Mouse (Mus musculus) intestine, embryonic 14.5 days (tissue): ENCODE data around the gene Tcn2. TPM values are rescaled to one million over a fixed set of nuclear protein-coding genes. Genes with fewer than 3 reads are reported as not detected.
A peak's percentile ranks its signal among the peaks of the same experiment; 100 is the strongest.
"Not testable (repeated sequence)": the region's sequence is repeated elsewhere in the genome, so short reads cannot be mapped to it uniquely, and the experiment has no call there.

Experiments
- ATAC-seq: fragments of 200-750 bp; cut with Nextera tagmentation; replicated peaks from 2 replicates; pipeline ENCODE4 v1.8.0; 2017; ENCODE audit warnings: low read depth, moderate number of reproducible peaks, moderate TSS enrichment, moderate library complexity; ENCODE audit not compliant: low FRiP score, low TSS enrichment
- DNase-seq: peaks from one replicate; pipeline ENCODE4 v3.0.0-alpha.2; 2018; ENCODE audit warnings: low spot score
- H3K27ac ChIP-seq: fragments of 300-500 bp; sonication (generic); 2 replicates; pipeline ENCODE4 v1.5.1; 2014; ENCODE audit warnings: low read depth, mild to moderate bottlenecking, control low read depth
- H3K27me3 ChIP-seq: fragments of 300-500 bp; sonication (generic); replicated peaks from 2 replicates; pipeline ENCODE4 v1.6.1; 2014; ENCODE audit warnings: low read length, control low read depth; ENCODE audit not compliant: control insufficient read depth, insufficient read depth
- H3K36me3 ChIP-seq: fragments of 300-500 bp; sonication (generic); 2 replicates; pipeline ENCODE4 v1.6.1; 2014; ENCODE audit warnings: low read length, control low read depth; ENCODE audit not compliant: control insufficient read depth, insufficient read depth
- H3K4me1 ChIP-seq: fragments of 300-500 bp; sonication (generic); replicated peaks from 2 replicates; pipeline ENCODE4 v1.6.1; 2014; ENCODE audit warnings: low read length, control low read depth, mixed read lengths; ENCODE audit not compliant: control insufficient read depth, insufficient read depth
- H3K4me2 ChIP-seq: fragments of 300-500 bp; sonication (generic); 2 replicates; pipeline ENCODE4 v1.6.1; 2014; ENCODE audit warnings: low read length
- H3K4me3 ChIP-seq: fragments of 300-500 bp; sonication (generic); 2 replicates; pipeline ENCODE4 v1.5.1; 2014; ENCODE audit warnings: low read depth, low read length, control low read depth, mixed read lengths
- H3K9ac ChIP-seq: fragments of 300-500 bp; sonication (generic); 2 replicates; pipeline ENCODE4 v1.6.1; 2014; ENCODE audit warnings: mild to moderate bottlenecking, low read length
- H3K9me3 ChIP-seq: fragments of 300-500 bp; sonication (generic); 2 replicates; pipeline ENCODE4 v1.6.1; 2016; ENCODE audit warnings: low read length, control low read depth; ENCODE audit not compliant: control insufficient read depth
- WGBS: fragments of 180-500 bp; shearing (Covaris S2); extraction: QIAGEN DNeasy Blood & Tissue Kit; methylation state at CpG from one replicate; pipeline ENCODE4 v1.1.7; 2014; 5-methylcytosine and 5-hydroxymethylcytosine counted together
- polyA plus RNA-seq: library from polyadenylated mRNA; unstranded; fragments of >200 nt; fragmentation: Nextera tagmentation; extraction: Ambion mirVana; gene quantifications from 2 replicates; pipeline ENCODE4 v1.2.1, GENCODE M21; 2014

Gene Tcn2
- polyA plus RNA-seq, 1 experiment from 2014 or later: 37.9 TPM

DNA sequence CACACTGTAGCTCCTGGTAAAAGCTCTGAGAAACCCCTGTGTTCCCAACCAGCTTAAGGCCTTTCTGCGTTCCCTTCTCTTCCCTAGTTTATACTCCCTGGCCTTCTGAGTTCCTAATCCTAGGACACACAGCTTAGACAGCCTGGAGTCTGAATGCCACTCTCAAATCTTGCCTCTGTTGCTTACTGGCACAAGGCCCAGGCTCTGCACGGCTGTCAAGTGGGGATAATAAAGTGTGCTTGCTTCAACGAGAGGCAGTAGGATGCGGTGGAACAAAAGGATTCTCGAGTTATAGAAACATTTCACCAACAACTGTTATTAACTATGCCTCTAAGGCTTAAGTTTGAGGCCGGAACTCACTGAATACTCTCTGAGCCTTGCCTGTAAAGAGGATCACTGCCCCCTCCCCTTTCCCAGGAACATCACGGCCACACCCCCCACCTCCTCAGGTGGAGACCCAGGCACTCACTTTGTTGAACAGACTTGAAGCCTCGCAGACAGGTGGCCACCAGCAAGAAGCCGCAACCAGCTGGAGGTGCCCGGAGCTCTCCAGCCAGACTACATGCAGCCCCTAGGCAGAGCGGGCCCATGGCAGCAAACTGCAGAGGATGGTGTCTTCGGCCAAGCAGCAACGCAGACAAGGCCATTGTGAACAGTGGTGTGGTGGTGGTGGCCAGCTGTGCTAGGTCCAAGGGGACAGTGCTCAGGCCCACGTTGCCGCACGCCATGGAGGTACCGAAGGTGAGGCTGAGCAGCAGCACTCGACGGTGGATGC lies 19.7 kb downstream of the Tcn2 start:
- DNase-seq (no peak), ATAC-seq (0 out of 2 replicates have a peak, but pooled peaks have one; percentile 13)
- Histone ChIP-seq H3K36me3 (no peaks in the 10 kb centered on the region), H3K27me3 (peaks cover 7% of the 10 kb centered on the region; the same call in 1 of the 2 replicates), H3K9ac (no peak overlapping the region), H3K4me2 (peak overlapping the region; percentile 84), H3K9me3 (no peaks in the 10 kb centered on the region), H3K4me1 (peaks cover 4% of the 10 kb centered on the region), H3K4me3 (peak overlapping the region; percentile 50; the same call in 1 of the 2 replicates), H3K27ac (no peak overlapping the region)
- WGBS: 20% methylated on average over 19 of the region's 19 CpGs

DNA sequence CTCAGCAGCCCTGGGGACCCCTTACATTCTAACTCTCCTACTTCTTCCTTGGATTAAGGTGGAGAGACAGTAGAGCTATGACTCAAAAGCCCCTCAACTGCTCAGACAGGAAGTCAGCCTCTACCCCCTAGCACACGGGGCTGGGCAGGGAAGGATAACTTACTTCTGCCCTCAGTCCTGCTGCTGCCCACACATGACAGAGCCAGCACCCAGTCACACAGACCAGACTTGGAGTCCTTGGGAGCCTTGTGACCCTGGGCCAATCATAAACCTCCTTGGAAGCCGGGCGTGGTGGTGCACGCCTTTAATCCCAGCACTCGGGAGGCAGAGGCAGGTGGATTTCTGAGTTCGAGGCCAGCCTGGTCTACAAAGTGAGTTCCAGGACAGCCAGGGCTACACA lies 20.5 kb downstream of the Tcn2 start:
- not testable (repeated sequence) for H3K4me2 ChIP-seq, H3K27me3 ChIP-seq, H3K36me3 ChIP-seq, H3K27ac ChIP-seq, H3K9ac ChIP-seq, H3K4me1 ChIP-seq, ATAC-seq, H3K4me3 ChIP-seq, H3K9me3 ChIP-seq, DNase-seq
- WGBS: 88% methylated on average over 6 of the region's 6 CpGs

DNA sequence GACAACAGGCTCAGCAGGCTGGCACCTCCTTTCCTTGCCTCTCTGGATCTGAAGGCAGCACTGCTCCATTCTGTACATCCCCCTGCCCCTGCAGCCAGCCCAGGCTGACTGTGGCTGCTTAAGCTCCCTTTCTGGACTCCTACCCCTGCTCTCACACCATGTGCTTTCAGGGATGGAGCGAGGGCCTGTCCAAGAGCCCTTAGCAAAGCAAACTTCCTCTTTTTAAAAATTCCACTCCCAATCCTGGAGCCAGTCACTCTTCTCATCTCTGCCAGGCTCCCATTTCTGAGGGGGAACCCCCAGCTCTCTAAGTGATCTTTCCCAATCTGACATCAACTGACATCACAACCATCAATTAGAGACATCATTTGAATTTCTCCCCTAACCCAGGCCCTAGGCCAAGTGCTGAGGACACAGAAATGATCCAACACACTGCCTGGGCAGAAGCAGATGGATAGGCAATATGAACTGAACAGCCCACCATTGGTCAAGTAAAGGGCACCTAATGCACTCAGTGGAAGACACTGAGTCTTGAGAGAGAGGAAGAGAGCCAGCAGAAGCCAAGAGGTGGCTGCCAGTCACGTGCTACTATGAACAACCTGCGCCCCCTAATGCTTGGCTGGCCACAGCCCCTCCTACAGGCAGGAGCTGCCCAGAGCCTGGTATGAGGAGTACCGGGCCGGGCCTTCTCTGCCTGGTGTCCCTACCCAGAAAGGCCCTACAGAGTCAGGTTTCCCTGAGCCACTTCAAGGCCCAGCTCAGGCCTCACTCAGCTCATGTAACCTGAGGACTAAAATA lies 21.2 kb downstream of the Tcn2 start:
- Histone ChIP-seq H3K4me3 (no peak overlapping the region), H3K9me3 (no peaks in the 10 kb centered on the region), H3K36me3 (no peaks in the 10 kb centered on the region), H3K27me3 (peaks cover 7% of the 10 kb centered on the region; the same call in 1 of the 2 replicates), H3K27ac (no peak overlapping the region), H3K9ac (no peak overlapping the region), H3K4me2 (no peak overlapping the region), H3K4me1 (peaks cover 4% of the 10 kb centered on the region)
- WGBS: 71% methylated on average over 5 of the region's 5 CpGs
- DNase-seq: no peak
- no peak for ATAC-seq

DNA sequence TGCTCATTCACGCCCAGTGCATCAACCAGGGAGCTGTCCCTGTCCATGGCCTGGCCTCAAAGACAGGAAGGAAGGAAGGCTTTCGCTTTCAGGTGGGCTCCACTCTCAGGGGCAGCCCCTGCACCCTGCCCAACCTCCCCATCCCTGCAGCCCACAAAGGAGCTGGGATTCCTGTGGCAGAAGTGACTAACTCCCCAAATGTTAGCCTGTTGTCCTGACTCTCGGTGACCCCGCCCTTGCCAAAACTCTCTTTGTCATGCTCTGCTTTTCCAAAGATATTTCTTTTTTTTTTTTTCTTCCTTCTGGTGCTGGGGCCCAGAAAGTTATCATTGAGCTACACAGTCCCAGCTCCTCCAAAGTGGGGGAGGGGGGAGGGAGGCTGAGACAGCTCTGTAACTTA lies 22.7 kb downstream of the Tcn2 start:
- 84% methylated on average over 4 of the region's 4 CpGs for WGBS
- Histone ChIP-seq H3K4me1 (peaks cover 4% of the 10 kb centered on the region), H3K27ac (no peak overlapping the region), H3K9ac (no peak overlapping the region), H3K4me3 (no peak overlapping the region), H3K36me3 (no peaks in the 10 kb centered on the region), H3K4me2 (no peak overlapping the region), H3K9me3 (no peaks in the 10 kb centered on the region), H3K27me3 (peaks cover 7% of the 10 kb centered on the region; the same call in 1 of the 2 replicates)
- DNase-seq: no peak
- no peak for ATAC-seq

- Histone ChIP-seq H3K4me1 (no peaks in the 10 kb centered on the region), H3K4me3 (no peak overlapping the region), H3K36me3 (no peaks in the 10 kb centered on the region), H3K4me2 (no peak overlapping the region), H3K9ac (no peak overlapping the region), H3K9me3 (no peaks in the 10 kb centered on the region), H3K27ac (no peak overlapping the region), H3K27me3 (no peaks in the 10 kb centered on the region)
- WGBS: 83% methylated on average over 1 of the region's 1 CpGs
- ATAC-seq (no peak), DNase-seq (no peak)
Observed at GRCm38 (mm10) chr11:3905446-3905845, 26.5 kb downstream of the Tcn2 start.

DNA sequence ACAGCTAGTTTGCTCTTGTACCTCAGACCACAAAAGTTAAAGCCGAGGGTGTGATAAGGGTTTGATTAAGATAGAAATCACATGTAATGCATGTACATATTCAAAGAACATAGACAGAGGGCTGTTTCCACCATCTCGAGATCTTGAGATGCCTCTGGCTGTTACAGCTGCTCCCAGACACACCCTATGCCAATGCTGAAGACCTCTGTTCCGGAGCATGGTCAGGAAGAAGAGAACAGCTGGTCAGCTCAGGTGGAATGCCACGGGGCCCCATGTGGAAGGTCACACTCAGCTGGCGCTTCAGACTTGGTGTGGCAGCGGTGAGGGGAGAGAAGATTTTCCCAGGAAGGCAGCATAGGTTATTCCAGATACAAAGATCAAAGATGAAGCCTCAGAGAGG lies 27.3 kb downstream of the Tcn2 start:
- H3K4me1 ChIP-seq: no peaks in the 10 kb centered on the region
- H3K9ac ChIP-seq: no peak overlapping the region
- no peaks in the 10 kb centered on the region for H3K27me3 ChIP-seq
- H3K27ac ChIP-seq: no peak overlapping the region
- no peaks in the 10 kb centered on the region for H3K9me3 ChIP-seq
- H3K4me3 ChIP-seq: no peak overlapping the region
- 87% methylated on average over 6 of the region's 6 CpGs for WGBS
- ATAC-seq (no peak), DNase-seq (no peak)
- no peaks in the 10 kb centered on the region for H3K36me3 ChIP-seq
- H3K4me2 ChIP-seq: no peak overlapping the region

DNA sequence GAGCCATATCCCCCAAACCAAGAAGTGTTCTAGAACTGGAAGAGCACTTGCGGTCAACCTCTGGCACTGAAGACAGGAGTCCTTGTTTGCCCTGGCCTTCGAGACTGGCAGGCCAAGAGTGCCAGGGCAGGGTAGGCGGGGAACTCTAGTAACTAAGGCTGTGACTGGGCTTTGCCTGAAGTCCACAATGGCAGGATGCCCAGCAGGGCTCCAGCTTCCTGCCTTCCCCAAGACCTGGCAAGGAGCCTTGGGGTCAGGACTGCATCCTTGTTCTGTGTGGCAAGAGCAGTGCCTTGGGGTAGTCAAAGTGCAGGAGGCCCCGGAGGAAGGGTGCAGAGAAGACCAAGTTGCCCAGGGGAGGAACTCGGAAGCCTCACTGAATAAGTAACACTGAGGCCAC lies 28.9 kb downstream of the Tcn2 start:
- no peak for DNase-seq
- no peak for ATAC-seq
- Histone ChIP-seq H3K27me3 (no peaks in the 10 kb centered on the region), H3K4me1 (no peaks in the 10 kb centered on the region), H3K4me2 (no peak overlapping the region), H3K36me3 (0 out of 2 replicates have a peak, but pooled peaks cover 3% of the 10 kb centered on the region), H3K4me3 (no peak overlapping the region), H3K9me3 (no peaks in the 10 kb centered on the region), H3K27ac (no peak overlapping the region), H3K9ac (no peak overlapping the region)
- WGBS: 89% methylated on average over 5 of the region's 5 CpGs

- Histone ChIP-seq H3K9ac (no peak overlapping the region), H3K4me3 (no peak overlapping the region), H3K9me3 (no peaks in the 10 kb centered on the region), H3K4me2 (no peak overlapping the region), H3K27ac (no peak overlapping the region), H3K36me3 (peaks cover 8% of the 10 kb centered on the region; the same call in 1 of the 2 replicates), H3K4me1 (no peaks in the 10 kb centered on the region), H3K27me3 (no peaks in the 10 kb centered on the region)
- ATAC-seq (no peak), DNase-seq (no peak)
- 87% methylated on average over 3 of the region's 3 CpGs for WGBS
Observed at GRCm38 (mm10) chr11:3902516-3902915, 29.4 kb downstream of the Tcn2 start.
